ENCODE assay signal across 8 mouse cellular contexts in the genomic region with DNA sequence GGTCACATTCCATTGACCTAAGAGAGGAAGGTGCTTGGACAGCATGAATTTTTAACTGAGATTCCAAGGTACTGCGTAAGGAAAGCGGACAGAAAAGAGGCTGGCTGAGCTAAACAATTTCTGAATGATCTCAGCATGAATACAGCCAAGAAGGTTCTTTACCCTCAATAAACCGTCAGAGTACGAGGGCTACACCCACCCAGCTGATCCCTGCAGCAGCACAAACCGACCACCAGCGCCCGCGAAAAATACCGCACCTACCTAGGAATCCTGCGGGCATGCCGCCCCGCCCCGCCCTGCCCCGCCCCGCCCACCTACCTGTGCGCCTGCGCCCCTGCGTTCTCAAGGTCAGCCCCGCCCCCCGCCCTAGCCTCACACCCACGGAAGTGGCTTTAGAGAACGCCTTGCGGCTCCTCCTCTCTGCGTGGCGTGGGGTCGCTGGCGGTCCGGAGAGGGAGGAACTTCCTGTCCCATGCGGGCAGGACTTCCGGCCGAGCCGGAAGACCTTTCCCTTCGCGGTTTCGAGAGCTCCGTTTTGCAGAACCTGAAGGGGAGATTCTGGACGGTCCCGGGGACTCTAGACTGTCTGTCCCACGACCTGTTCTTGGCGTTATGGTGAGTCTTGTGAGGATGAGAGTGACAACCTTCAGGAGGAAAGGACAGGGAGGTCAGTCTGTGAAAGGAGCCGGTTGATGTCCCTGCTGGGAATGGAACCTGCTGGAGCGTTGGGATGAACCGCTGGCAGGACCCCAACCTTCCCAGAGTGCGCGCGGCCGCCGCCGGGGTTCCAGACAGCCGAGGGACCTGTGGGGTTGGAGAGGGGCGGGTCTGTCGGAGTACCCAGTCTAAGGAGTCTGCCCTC. TPM values are rescaled to one million over a fixed set of nuclear protein-coding genes. Genes with fewer than 3 reads are reported as not detected.
A peak's percentile ranks its signal among the peaks of the same experiment; 100 is the strongest.
DNase-seq lines count a peak whose midpoint lies in the region; ATAC-seq and TF ChIP-seq lines count a peak whose summit lies in the region.

A gene (plus strand): TSS at position 477 of the 862 bp plus-strand sequence.

- H3K9me3 ChIP-seq in hindbrain, embryonic 13.5 days = no peaks in the 10 kb centered on the region

- CTCF ChIA-PET in Patski (lab: Charles Lee) = no interaction called here

- POLR2A ChIA-PET in Patski (lab: Charles Lee) = interaction anchor here (0.6 kb wide), 1 partner anchor 90 kb away, joined by 3 read pairs; no protein-coding TSS in a partner anchor

- H3K4me2 ChIP-seq in hindbrain, embryonic 13.5 days = peak within 1 kb of the TSS; percentile 89

- H3K36me3 ChIP-seq in hindbrain, embryonic 13.5 days = no peaks in the 10 kb centered on the region

- ATAC-seq in Patski = peak; percentile 100
- peak; percentile 99 for ATAC-seq in hindbrain, embryonic 13.5 days (ENCODE audit: low FRiP score)

- peak; percentile 50 for DNase-seq in Patski (ENCODE audit: low read depth, low spot score)
- peak; percentile 91 to 93 for DNase-seq in cerebellum, postnatal 14 days
- DNase-seq in frontal cortex, postnatal 14 days (ENCODE audit: low spot score in 2 of 2) = peak; percentile 83
- DNase-seq in layer of hippocampus, postnatal 25 days (ENCODE audit: extremely low spot score in 1 of 2, low spot score in 1 of 2) = peak; percentile 64 to 77
- peak; percentile 92 for DNase-seq in lung, postnatal 25 days (ENCODE audit: low spot score)
- peak; percentile 87 for DNase-seq in retina, embryonic 14.5 days (ENCODE audit: low spot score)
- DNase-seq in thymus, postnatal 4 days = peak; percentile 87

- H3K27me3 ChIP-seq in Patski = peaks cover 4% of the 10 kb centered on the region
- no peaks in the 10 kb centered on the region for H3K27me3 ChIP-seq in hindbrain, embryonic 13.5 days

- no peak for TF ChIP-seq CTCF in Patski (IDR thresholded peaks at IDR 0.05)

- peak within 1 kb of the TSS; percentile 90 for H3K27ac ChIP-seq in hindbrain, embryonic 13.5 days

- peak within 1 kb of the TSS; percentile 60 for H3K4me3 ChIP-seq in hindbrain, embryonic 13.5 days

- peak within 1 kb of the TSS; percentile 88 for H3K9ac ChIP-seq in hindbrain, embryonic 13.5 days

- in situ Hi-C loops in Patski (cut with MboI; ENCODE audit: low pct_unique_long_range_greater_than_20kb) = loop anchor here (10.0 kb wide), 1 partner anchor 487 kb away; no protein-coding TSS in a partner anchor

- peaks cover 28% of the 10 kb centered on the region for H3K4me1 ChIP-seq in hindbrain, embryonic 13.5 days (replicated peaks)

- WGBS in hindbrain, embryonic 13.5 days = under 1% methylated on average over 51 of the region's 52 CpGs

RNA-seq across cellular contexts. Expression of the gene that starts here (rescaled TPM):
- polyA plus RNA-seq in Patski (2021) = 17.6 TPM
- 28.9 and 31.4 TPM in 2 replicates for polyA plus RNA-seq in hindbrain, embryonic 13.5 days (2015; fragmentation: Nextera tagmentation; extraction: Ambion mirVana)
- total RNA-seq in layer of hippocampus, postnatal 25 days (2021) = 10 to 100 TPM; 33.3 to 43.7 TPM

Comparison
In these comparisons a context has a peak if more than half of its experiments do, and no peak if none do; other contexts are left out.
1. Peak in every context shown above with its lines: DNase-seq, ATAC-seq, H3K4me3 ChIP-seq and H3K27ac ChIP-seq.